Comparison of ENCODE assay signal across 10 mouse cellular contexts in genomic region chr9:32518351-32519075, GRCm38 (mm10). TPM values are rescaled to one million over a fixed set of nuclear protein-coding genes. Genes with fewer than 3 reads are reported as not detected.
A peak's percentile ranks its signal among the peaks of the same experiment; 100 is the strongest.
DNase-seq lines count a peak whose midpoint lies in the region; ATAC-seq lines count a peak whose summit lies in the region.
"Had no signal": no experiment of that assay in that cellular context is flagged by ENCODE, and none has a peak within 500 bp of the region (broad histone marks: within the 10 kb centered on the region; RNA-seq: fewer than 3 reads in every experiment).

No protein-coding gene starts in this region.

- no peak for DNase-seq in heart, postnatal 4 days
- DNase-seq in right cerebral cortex, postnatal 14 days: no peak
- no peak for DNase-seq in cerebellum, postnatal 14 days
- no peak for DNase-seq in gastrocnemius, postnatal 4 days (ENCODE audit: low spot score in 2 of 2)
- DNase-seq: adrenal gland, postnatal 10 days had no signal

- peaks cover 63% of the 10 kb centered on the region for H3K4me1 ChIP-seq in heart, embryonic 12.5 days (replicated peaks)
- 0 out of 2 replicates have a peak, but pooled peaks cover 3% of the 10 kb centered on the region for H3K4me1 ChIP-seq in neural tube, embryonic 13.5 days (replicated peaks)
- H3K4me1 ChIP-seq in neural tube, embryonic 15.5 days: no peaks in the 10 kb centered on the region
- H3K4me1 ChIP-seq in liver, embryonic 12.5 days: peaks cover 80% of the 10 kb centered on the region

- H3K27me3 ChIP-seq in heart, embryonic 12.5 days (replicated peaks): no peaks in the 10 kb centered on the region
- H3K27me3 ChIP-seq in neural tube, embryonic 13.5 days: no peaks in the 10 kb centered on the region
- H3K27me3 ChIP-seq in neural tube, embryonic 15.5 days (replicated peaks): no peaks in the 10 kb centered on the region
- H3K27me3 ChIP-seq in liver, embryonic 12.5 days (replicated peaks): peaks cover 4% of the 10 kb centered on the region; the same call in 1 of the 2 replicates
- H3K27me3 ChIP-seq: CH12.LX had no signal

- peak overlapping the region; percentile 59 for H3K27ac ChIP-seq in heart, embryonic 12.5 days (ENCODE audit: poor library complexity, severe bottlenecking)
- peak overlapping the region; percentile 33 for H3K27ac ChIP-seq in neural tube, embryonic 13.5 days (replicated peaks)
- H3K27ac ChIP-seq in neural tube, embryonic 15.5 days (replicated peaks): no peak overlapping the region
- peak overlapping the region; percentile 51 for H3K27ac ChIP-seq in liver, embryonic 12.5 days

- ATAC-seq in heart, embryonic 12.5 days (ENCODE audit: insufficient number of reproducible peaks, low FRiP score): no peak
- ATAC-seq in neural tube, embryonic 13.5 days (ENCODE audit: low read depth): no peak
- no peak for ATAC-seq in neural tube, embryonic 15.5 days (ENCODE audit: low FRiP score)
- no peak for ATAC-seq in liver, embryonic 12.5 days

- 0 out of 2 replicates have a peak overlapping the region, but pooled peaks have one; percentile 34 for H3K4me2 ChIP-seq in heart, embryonic 12.5 days
- no peak overlapping the region for H3K4me2 ChIP-seq in neural tube, embryonic 13.5 days
- H3K4me2 ChIP-seq in neural tube, embryonic 15.5 days: no peak overlapping the region
- no peak overlapping the region; the same call in 1 of the 2 replicates for H3K4me2 ChIP-seq in liver, embryonic 12.5 days

- WGBS in heart, embryonic 12.5 days: 63% methylated on average over 13 of the region's 13 CpGs
- 76% methylated on average over 13 of the region's 13 CpGs for WGBS in neural tube, embryonic 13.5 days
- WGBS in neural tube, embryonic 15.5 days: 76% methylated on average over 13 of the region's 13 CpGs
- WGBS in liver, embryonic 12.5 days (ENCODE audit: insufficient replicate concordance): 66% methylated on average over 13 of the region's 13 CpGs

- H3K9me3 ChIP-seq in heart, embryonic 12.5 days (replicated peaks): no peaks in the 10 kb centered on the region
- H3K9me3 ChIP-seq in neural tube, embryonic 13.5 days: no peaks in the 10 kb centered on the region
- H3K9me3 ChIP-seq in neural tube, embryonic 15.5 days (replicated peaks): no peaks in the 10 kb centered on the region
- no peaks in the 10 kb centered on the region for H3K9me3 ChIP-seq in liver, embryonic 12.5 days (replicated peaks)

- no peaks in the 10 kb centered on the region for H3K36me3 ChIP-seq in heart, embryonic 12.5 days
- H3K36me3 ChIP-seq in neural tube, embryonic 13.5 days: no peaks in the 10 kb centered on the region
- H3K36me3 ChIP-seq in neural tube, embryonic 15.5 days: no peaks in the 10 kb centered on the region
- H3K36me3 ChIP-seq in liver, embryonic 12.5 days: no peaks in the 10 kb centered on the region

- no peak overlapping the region for H3K9ac ChIP-seq in heart, embryonic 12.5 days
- no peak overlapping the region for H3K9ac ChIP-seq in neural tube, embryonic 13.5 days
- H3K9ac ChIP-seq in neural tube, embryonic 15.5 days (replicated peaks): no peak overlapping the region
- H3K9ac ChIP-seq in liver, embryonic 12.5 days: no peak overlapping the region

- H3K4me3 ChIP-seq in heart, embryonic 12.5 days: no peak overlapping the region
- no peak overlapping the region for H3K4me3 ChIP-seq in neural tube, embryonic 13.5 days
- H3K4me3 ChIP-seq in neural tube, embryonic 15.5 days (replicated peaks): no peak overlapping the region
- no peak overlapping the region for H3K4me3 ChIP-seq in liver, embryonic 12.5 days

RNA-seq across cellular contexts. Expression of gene Fli1, which starts 24.1 kb away (rescaled TPM):
- polyA plus RNA-seq in heart, embryonic 12.5 days (2016; fragmentation: Nextera tagmentation; extraction: Ambion mirVana): 20.1 and 20.2 TPM in 2 replicates
- total RNA-seq in heart, postnatal 4 days (2021): 10 to 100 TPM; 38.9 to 41.1 TPM
- polyA plus RNA-seq in neural tube, embryonic 13.5 days (2015; fragmentation: Nextera tagmentation; extraction: Ambion mirVana): 10.1 and 13.2 TPM in 2 replicates
- polyA plus RNA-seq in neural tube, embryonic 15.5 days (2015; fragmentation: Nextera tagmentation; extraction: Ambion mirVana): 7.9 and 12.5 TPM in 2 replicates
- 15.3 and 16.2 TPM in 2 replicates for polyA plus RNA-seq in liver, embryonic 12.5 days (2016; fragmentation: Nextera tagmentation; extraction: Ambion mirVana)
- total RNA-seq in gastrocnemius, postnatal 4 days (2021): 10 to 100 TPM; 22.3 to 27.9 TPM
